Mouse (Mus musculus) liver, embryonic 12.5 days (tissue): ENCODE measurements around the gene Trem2. TPM values are rescaled to one million over a fixed set of nuclear protein-coding genes. Genes with fewer than 3 reads are reported as not detected.
"Not testable (repeated sequence)": the region's sequence is repeated elsewhere in the genome, so short reads cannot be mapped to it uniquely, and the experiment has no call there.

Source experiments
- ATAC-seq: fragments of 200-750 bp; cut with Nextera tagmentation; 2 replicates; pipeline ENCODE4 v1.8.0; 2017; ENCODE audit warnings: moderate number of reproducible peaks, mild to moderate bottlenecking, moderate library complexity
- H3K27ac ChIP-seq: fragments of 300-500 bp; sonication (generic); 2 replicates; pipeline ENCODE4 v1.5.1; 2016; ENCODE audit warnings: mild to moderate bottlenecking
- H3K27me3 ChIP-seq: fragments of 300-500 bp; sonication (generic); replicated peaks from 2 replicates; pipeline ENCODE4 v1.6.1; 2016; ENCODE audit warnings: mild to moderate bottlenecking, moderate library complexity
- H3K36me3 ChIP-seq: fragments of 300-500 bp; sonication (generic); 2 replicates; pipeline ENCODE4 v1.6.1; 2016; ENCODE audit warnings: mild to moderate bottlenecking, moderate library complexity
- H3K4me1 ChIP-seq: fragments of 300-500 bp; sonication (generic); 2 replicates; pipeline ENCODE4 v1.6.1; 2016
- H3K4me2 ChIP-seq: fragments of 300-500 bp; sonication (generic); 2 replicates; pipeline ENCODE4 v1.6.1; 2016; ENCODE audit warnings: mild to moderate bottlenecking, moderate library complexity
- H3K4me3 ChIP-seq: fragments of 300-500 bp; sonication (generic); 2 replicates; pipeline ENCODE4 v1.5.1; 2016; ENCODE audit warnings: mild to moderate bottlenecking, moderate library complexity
- H3K9ac ChIP-seq: fragments of 300-500 bp; sonication (generic); 2 replicates; pipeline ENCODE4 v1.6.1; 2016; ENCODE audit warnings: mild to moderate bottlenecking, moderate library complexity
- H3K9me3 ChIP-seq: fragments of 300-500 bp; sonication (generic); replicated peaks from 2 replicates; pipeline ENCODE4 v1.6.1; 2016; ENCODE audit warnings: mild to moderate bottlenecking, moderate library complexity
- WGBS: fragments of 180-500 bp; shearing (Covaris S2); methylation state at CpG from one replicate; pipeline ENCODE4 v1.1.7; 2016; ENCODE audit not compliant: insufficient replicate concordance; 5-methylcytosine and 5-hydroxymethylcytosine counted together
- polyA plus RNA-seq: library from polyadenylated mRNA; unstranded; fragments of >200 nt; fragmentation: Nextera tagmentation; extraction: Ambion mirVana; gene quantifications from 2 replicates; pipeline ENCODE4 v1.2.1, GENCODE M21; 2016

Gene Trem2
- polyA plus RNA-seq: 2.9 and 3.5 TPM in 2 replicates

DNA sequence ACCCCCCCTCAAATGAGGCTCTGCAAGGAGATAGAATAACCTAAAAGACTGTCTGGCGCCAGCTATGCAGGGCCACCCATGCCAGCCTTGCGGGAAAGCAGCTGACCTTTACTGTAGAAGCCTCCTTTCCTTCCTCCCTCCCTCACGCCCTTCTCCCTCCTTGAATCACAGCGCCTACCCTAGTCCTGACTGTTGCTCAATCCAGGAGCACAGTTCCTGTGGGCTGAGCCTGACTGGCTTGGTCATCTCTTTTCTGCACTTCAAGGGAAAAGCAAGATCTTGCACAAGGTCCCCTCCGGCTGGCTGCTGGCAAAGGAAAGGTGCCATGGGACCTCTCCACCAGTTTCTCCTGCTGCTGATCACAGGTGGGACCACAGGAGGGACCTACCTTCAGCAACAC lies at the start of gene Trem2:
Gene Trem2, plus strand, starts transcription at position 171 of the 400 bp plus-strand sequence.
- no peak within 1 kb of the TSS for H3K4me3 ChIP-seq
- H3K27me3 ChIP-seq: no peaks in the 10 kb centered on the region
- H3K9ac ChIP-seq: no peak within 1 kb of the TSS
- peaks cover 12% of the 10 kb centered on the region for H3K4me1 ChIP-seq
- no peaks in the 10 kb centered on the region for H3K36me3 ChIP-seq
- ATAC-seq: no peak
- no peak within 1 kb of the TSS for H3K27ac ChIP-seq
- H3K9me3 ChIP-seq: no peaks in the 10 kb centered on the region
- H3K4me2 ChIP-seq: no peak within 1 kb of the TSS
- WGBS: 59% methylated on average over 5 of the region's 5 CpGs

- ATAC-seq: peak; percentile 89
- Histone ChIP-seq H3K27ac (peak within 1 kb of the TSS; percentile 92), H3K4me1 (peaks cover 74% of the 10 kb centered on the region), H3K27me3 (no peaks in the 10 kb centered on the region), H3K4me2 (peak within 1 kb of the TSS; percentile 84), H3K9ac (peak within 1 kb of the TSS; percentile 80), H3K4me3 (peak within 1 kb of the TSS; percentile 69), H3K36me3 (peaks cover 21% of the 10 kb centered on the region), H3K9me3 (no peaks in the 10 kb centered on the region)
- 14% methylated on average over 3 of the region's 4 CpGs for WGBS
Observed at GRCm38 (mm10) chr17:48299203-48299602, 47.0 kb upstream of the Trem2 start, which contains the start of gene Treml2. TSS of gene Treml2 (plus strand) at chr17:48299498.

- H3K9ac ChIP-seq: peak overlapping the region; percentile 80
- no peaks in the 10 kb centered on the region for H3K27me3 ChIP-seq
- H3K27ac ChIP-seq: peak overlapping the region; percentile 92
- WGBS: 11% methylated on average over 7 of the region's 7 CpGs
- H3K4me1 ChIP-seq: peaks cover 79% of the 10 kb centered on the region
- peaks cover 27% of the 10 kb centered on the region for H3K36me3 ChIP-seq
- peak overlapping the region; percentile 84 for H3K4me2 ChIP-seq
- ATAC-seq: peak; percentile 11
- H3K4me3 ChIP-seq: peak overlapping the region; percentile 69
- H3K9me3 ChIP-seq: no peaks in the 10 kb centered on the region
Observed at GRCm38 (mm10) chr17:48299756-48300155, 46.4 kb upstream of the Trem2 start.

- H3K36me3 ChIP-seq: peaks cover 31% of the 10 kb centered on the region
- H3K9ac ChIP-seq: peak overlapping the region; percentile 80
- H3K4me3 ChIP-seq: peak overlapping the region; percentile 69
- no peaks in the 10 kb centered on the region for H3K9me3 ChIP-seq
- peak overlapping the region; percentile 84 for H3K4me2 ChIP-seq
- peak overlapping the region; percentile 92 for H3K27ac ChIP-seq
- H3K27me3 ChIP-seq: no peaks in the 10 kb centered on the region
- peaks cover 81% of the 10 kb centered on the region for H3K4me1 ChIP-seq
- 11% methylated on average over 7 of the region's 7 CpGs for WGBS
- peak; percentile 82 for ATAC-seq
Observed at GRCm38 (mm10) chr17:48300199-48300598, 46.0 kb upstream of the Trem2 start.

DNA sequence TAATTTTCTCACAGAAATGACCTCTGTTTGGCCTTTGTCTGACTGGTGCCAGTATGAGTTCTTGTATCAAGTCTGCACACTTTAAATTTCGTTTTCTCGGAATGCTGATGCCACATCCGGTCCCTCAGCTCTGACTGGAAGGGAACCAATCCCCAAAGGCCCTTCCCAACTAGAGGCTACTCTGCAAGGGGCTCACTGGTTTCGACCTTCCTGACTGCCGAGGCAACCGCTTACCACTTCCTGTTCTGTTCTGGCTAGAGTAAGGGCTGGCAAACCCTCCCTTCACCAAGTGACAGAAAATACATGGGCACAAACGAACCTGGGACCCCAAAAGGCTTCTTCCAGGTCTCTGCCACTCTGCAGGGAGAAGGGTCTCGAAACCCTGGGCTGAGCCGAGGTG lies 45.3 kb upstream of the Trem2 start:
- Histone ChIP-seq H3K4me1 (peaks cover 81% of the 10 kb centered on the region), H3K27me3 (no peaks in the 10 kb centered on the region), H3K4me2 (peak overlapping the region; percentile 84), H3K9ac (peak overlapping the region; percentile 80), H3K27ac (peak overlapping the region; percentile 92), H3K4me3 (peak overlapping the region; percentile 69), H3K36me3 (peaks cover 31% of the 10 kb centered on the region), H3K9me3 (no peaks in the 10 kb centered on the region)
- WGBS: 23% methylated on average over 9 of the region's 9 CpGs
- ATAC-seq: peak; percentile 40

- Histone ChIP-seq H3K9ac (peak overlapping the region; percentile 80; the same call in 1 of the 2 replicates), H3K36me3 (peaks cover 40% of the 10 kb centered on the region), H3K4me3 (peak overlapping the region; percentile 69), H3K4me1 (peaks cover 75% of the 10 kb centered on the region), H3K27ac (0 out of 2 replicates have a peak overlapping the region, but pooled peaks have one; percentile 92), H3K4me2 (peak overlapping the region; percentile 84), H3K9me3 (no peaks in the 10 kb centered on the region), H3K27me3 (no peaks in the 10 kb centered on the region)
- 69% methylated on average over 5 of the region's 5 CpGs for WGBS
- no peak for ATAC-seq
Observed at GRCm38 (mm10) chr17:48301792-48302191, 44.4 kb upstream of the Trem2 start.

- ATAC-seq: no peak
- Histone ChIP-seq H3K27ac (no peak overlapping the region), H3K27me3 (no peaks in the 10 kb centered on the region), H3K36me3 (peaks cover 26% of the 10 kb centered on the region), H3K4me3 (no peak overlapping the region), H3K9me3 (no peaks in the 10 kb centered on the region), H3K9ac (no peak overlapping the region), H3K4me1 (no peaks in the 10 kb centered on the region), H3K4me2 (no peak overlapping the region)
- 50% methylated on average over 2 of the region's 2 CpGs for WGBS
Observed at GRCm38 (mm10) chr17:48312124-48312523, 34.1 kb upstream of the Trem2 start.

- not testable (repeated sequence) for H3K27ac ChIP-seq, H3K9ac ChIP-seq, H3K27me3 ChIP-seq, H3K4me2 ChIP-seq, H3K36me3 ChIP-seq, H3K9me3 ChIP-seq, H3K4me3 ChIP-seq, ATAC-seq
- 48% methylated on average over 3 of the region's 3 CpGs for WGBS
- H3K4me1 ChIP-seq: peaks cover 14% of the 10 kb centered on the region
Observed at GRCm38 (mm10) chr17:48315905-48316579, 30.2 kb upstream of the Trem2 start, which contains the start of gene B430306N03Rik. TSS of gene B430306N03Rik (plus strand) at chr17:48316141.

DNA sequence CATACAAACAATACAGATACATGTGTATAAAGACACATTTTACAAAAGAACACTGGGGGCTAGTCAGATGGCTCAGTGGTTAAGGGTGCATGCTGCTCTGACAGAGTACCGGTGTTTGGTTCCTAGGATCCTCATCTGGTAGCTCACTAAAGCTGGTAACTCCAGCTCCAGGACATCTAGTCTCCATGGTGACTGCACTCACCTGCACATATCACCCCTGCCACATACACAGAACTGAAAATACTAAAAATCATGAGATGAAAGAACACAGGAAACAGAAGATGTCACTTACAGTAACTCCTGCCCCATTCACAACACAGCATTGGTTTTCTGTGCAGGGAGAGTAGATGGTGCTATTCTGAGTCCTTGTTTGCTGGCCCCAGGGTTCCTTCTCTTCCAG lies 27.5 kb upstream of the Trem2 start:
- no peak overlapping the region for H3K4me3 ChIP-seq
- 84% methylated on average over 1 of the region's 1 CpGs for WGBS
- no peak overlapping the region for H3K9ac ChIP-seq
- peaks cover 40% of the 10 kb centered on the region for H3K4me1 ChIP-seq
- no peak overlapping the region for H3K27ac ChIP-seq
- no peaks in the 10 kb centered on the region for H3K9me3 ChIP-seq
- H3K27me3 ChIP-seq: no peaks in the 10 kb centered on the region
- no peaks in the 10 kb centered on the region for H3K36me3 ChIP-seq
- H3K4me2 ChIP-seq: no peak overlapping the region
- no peak for ATAC-seq

DNA sequence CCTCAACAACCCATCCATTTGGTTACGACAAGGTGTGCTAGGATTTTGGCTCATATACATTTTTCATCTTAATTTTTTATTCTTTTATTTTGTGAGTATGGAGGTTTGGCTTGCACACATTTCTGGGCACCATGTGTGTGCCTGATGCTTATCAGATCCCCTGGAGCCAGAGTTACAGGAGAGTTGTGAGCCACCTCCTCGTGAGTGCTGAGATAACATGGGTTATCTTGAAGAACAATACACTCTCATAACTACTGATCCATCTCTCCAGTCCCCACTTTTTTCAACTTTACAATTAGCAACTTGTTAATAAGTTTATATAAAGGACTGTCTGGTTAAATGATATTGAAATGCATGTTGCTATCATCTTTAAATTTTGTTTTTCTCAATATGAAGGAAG lies 24.9 kb upstream of the Trem2 start:
- peaks cover 59% of the 10 kb centered on the region for H3K4me1 ChIP-seq
- H3K9me3 ChIP-seq: no peaks in the 10 kb centered on the region
- H3K4me3 ChIP-seq: no peak overlapping the region
- peak; percentile 56; the same call in 1 of the 2 replicates for ATAC-seq
- H3K4me2 ChIP-seq: no peak overlapping the region
- 47% methylated on average over 2 of the region's 2 CpGs for WGBS
- no peak overlapping the region for H3K9ac ChIP-seq
- peaks cover 3% of the 10 kb centered on the region; the same call in 1 of the 2 replicates for H3K27me3 ChIP-seq
- H3K27ac ChIP-seq: no peak overlapping the region
- H3K36me3 ChIP-seq: no peaks in the 10 kb centered on the region

GRCm38 (mm10) chr17:48323236-48323635 lies 23.0 kb upstream of the Trem2 start:
- no peak for ATAC-seq
- H3K9ac ChIP-seq: no peak overlapping the region
- no peak overlapping the region for H3K4me2 ChIP-seq
- H3K36me3 ChIP-seq: no peaks in the 10 kb centered on the region
- H3K27me3 ChIP-seq: peaks cover 9% of the 10 kb centered on the region; the same call in 1 of the 2 replicates
- H3K4me1 ChIP-seq: peaks cover 59% of the 10 kb centered on the region
- H3K9me3 ChIP-seq: no peaks in the 10 kb centered on the region
- WGBS: 46% methylated on average over 3 of the region's 3 CpGs
- no peak overlapping the region for H3K27ac ChIP-seq
- no peak overlapping the region for H3K4me3 ChIP-seq

DNA sequence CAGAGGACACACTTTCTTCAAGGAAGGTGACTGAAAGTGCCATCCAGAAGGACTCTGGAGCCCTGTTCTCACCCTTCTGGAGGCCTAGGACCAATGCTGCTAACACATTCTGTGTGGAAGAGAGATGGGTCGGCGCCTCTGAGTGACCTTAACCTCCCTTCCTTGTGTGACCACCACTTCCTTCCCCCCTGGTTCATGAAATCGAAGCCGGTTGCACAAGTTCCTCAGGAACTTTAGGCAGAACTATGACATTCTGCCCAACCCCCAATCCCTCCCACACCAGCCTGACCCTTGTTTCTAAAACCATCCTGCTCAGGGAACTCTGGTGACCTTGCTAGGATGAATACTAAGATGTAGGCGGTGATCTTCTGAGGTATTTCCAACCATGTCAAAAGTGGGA lies 21.9 kb upstream of the Trem2 start:
- no peak overlapping the region for H3K9ac ChIP-seq
- H3K27me3 ChIP-seq: peaks cover 9% of the 10 kb centered on the region; the same call in 1 of the 2 replicates
- ATAC-seq: no peak
- no peak overlapping the region for H3K4me3 ChIP-seq
- peaks cover 59% of the 10 kb centered on the region for H3K4me1 ChIP-seq
- 0 out of 2 replicates have a peak overlapping the region, but pooled peaks have one; percentile 5 for H3K27ac ChIP-seq
- H3K4me2 ChIP-seq: no peak overlapping the region
- 39% methylated on average over 5 of the region's 5 CpGs for WGBS
- no peaks in the 10 kb centered on the region for H3K36me3 ChIP-seq
- no peaks in the 10 kb centered on the region for H3K9me3 ChIP-seq
